Mouse (Mus musculus): ENCODE data around the gene Ramac.
A peak's percentile ranks its signal among the peaks of the same experiment; 100 is the strongest.

- TF ChIP-seq CTCF (IDR thresholded peaks at IDR 0.05; ENCODE audit: borderline replicate concordance, control insufficient read depth, extremely low read depth, insufficient read depth, low read length, poor library complexity) (peak; percentile 80; the same call in 1 of the 2 replicates), POLR2A (IDR thresholded peaks at IDR 0.05; ENCODE audit: control insufficient read depth, extremely low read depth, insufficient read depth, low read length, poor library complexity) (peak; percentile 94)
These were observed 26.5 kb downstream of the Ramac start, which contains the start of gene 3110040N11Rik for GRCm38 (mm10) chr7:81789095-81789757.
